Mouse (Mus musculus): ENCODE results near the gene Klhl5. TPM values are rescaled to one million over a fixed set of nuclear protein-coding genes. Genes with fewer than 3 reads are reported as not detected.
A peak's percentile ranks its signal among the peaks of the same experiment; 100 is the strongest.

The Klhl5 gene
- polyA plus RNA-seq, 2 experiments: 3.6 to 4.4 TPM

DNA sequence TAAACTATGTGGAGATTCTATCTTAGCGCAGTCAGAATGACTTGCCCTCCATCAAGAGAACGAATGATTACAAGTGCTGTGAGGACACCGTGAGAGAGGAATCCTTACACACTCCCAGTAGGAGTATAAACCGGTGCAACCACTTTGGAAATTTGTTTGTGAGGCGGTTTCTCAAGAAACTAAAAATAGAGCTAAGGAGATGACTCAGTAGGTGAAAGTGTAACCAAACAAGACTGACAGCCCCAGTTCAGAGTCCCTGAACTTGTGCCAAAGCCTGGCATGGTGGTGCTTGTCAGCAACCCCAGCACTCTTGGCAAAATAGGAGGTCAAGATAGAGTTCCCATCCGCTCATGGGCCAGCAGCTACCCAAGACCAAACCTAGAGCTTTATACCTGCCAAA is 20.8 kb upstream of the Klhl5 start:
- Histone ChIP-seq H3K27ac (no peak overlapping the region), H3K4me1 (replicated peaks; ENCODE audit: control insufficient read depth in 2 of 2, insufficient read depth in 2 of 2, low read length in 1 of 2) (no peaks in the 10 kb centered on the region), H3K9me3 (ENCODE audit: control insufficient read depth, low read length) (no peaks in the 10 kb centered on the region), H3K4me3 (ENCODE audit: insufficient read depth in 1 of 2, low read depth in 2 of 2, low read length in 2 of 2) (no peak overlapping the region), H3K27me3 (ENCODE audit: control insufficient read depth, insufficient read depth, low read length) (no peaks in the 10 kb centered on the region), H3K4me2 (ENCODE audit: low read depth) (no peak overlapping the region), H3K9ac (replicated peaks) (no peak overlapping the region), H3K36me3 (replicated peaks; ENCODE audit: control insufficient read depth, insufficient read depth, low read depth) (no peaks in the 10 kb centered on the region)
- TF ChIP-seq CTCF (IDR thresholded peaks at IDR 0.05; ENCODE audit: low read depth): no peak
- TF ChIP-seq EP300 (IDR thresholded peaks at IDR 0.05; ENCODE audit: low read depth): no peak
- DNase-seq (ENCODE audit: low read depth in 3 of 3, low spot score in 3 of 3): no peak
- WGBS (ENCODE audit: insufficient replicate concordance): 62% methylated on average over 6 of the region's 6 CpGs
- no peak for ATAC-seq (ENCODE audit: insufficient read depth)

GRCm38 (mm10) chr5:65089707-65090106 is 17.6 kb upstream of the Klhl5 start:
- Histone ChIP-seq H3K27me3 (ENCODE audit: control insufficient read depth, insufficient read depth, low read length) (no peaks in the 10 kb centered on the region), H3K4me2 (ENCODE audit: low read depth) (no peak overlapping the region), H3K36me3 (replicated peaks; ENCODE audit: control insufficient read depth, insufficient read depth, low read depth) (no peaks in the 10 kb centered on the region), H3K4me3 (ENCODE audit: insufficient read depth in 1 of 2, low read depth in 2 of 2, low read length in 2 of 2) (no peak overlapping the region), H3K27ac (no peak overlapping the region), H3K4me1 (replicated peaks; ENCODE audit: control insufficient read depth in 2 of 2, insufficient read depth in 2 of 2, low read length in 1 of 2) (peaks cover 0 to 2% of the 10 kb centered on the region in 2 experiments; a peak in 1 of 4 replicates), H3K9ac (replicated peaks) (no peak overlapping the region), H3K9me3 (ENCODE audit: control insufficient read depth, low read length) (no peaks in the 10 kb centered on the region)
- DNase-seq (ENCODE audit: low read depth in 3 of 3, low spot score in 3 of 3) (no peak), ATAC-seq (ENCODE audit: insufficient read depth) (no peak)
- 61% methylated on average over 3 of the region's 3 CpGs for WGBS (ENCODE audit: insufficient replicate concordance)
- no peak for TF ChIP-seq CTCF (IDR thresholded peaks at IDR 0.05; ENCODE audit: low read depth)
- no peak for TF ChIP-seq EP300 (IDR thresholded peaks at IDR 0.05; ENCODE audit: low read depth)

DNA sequence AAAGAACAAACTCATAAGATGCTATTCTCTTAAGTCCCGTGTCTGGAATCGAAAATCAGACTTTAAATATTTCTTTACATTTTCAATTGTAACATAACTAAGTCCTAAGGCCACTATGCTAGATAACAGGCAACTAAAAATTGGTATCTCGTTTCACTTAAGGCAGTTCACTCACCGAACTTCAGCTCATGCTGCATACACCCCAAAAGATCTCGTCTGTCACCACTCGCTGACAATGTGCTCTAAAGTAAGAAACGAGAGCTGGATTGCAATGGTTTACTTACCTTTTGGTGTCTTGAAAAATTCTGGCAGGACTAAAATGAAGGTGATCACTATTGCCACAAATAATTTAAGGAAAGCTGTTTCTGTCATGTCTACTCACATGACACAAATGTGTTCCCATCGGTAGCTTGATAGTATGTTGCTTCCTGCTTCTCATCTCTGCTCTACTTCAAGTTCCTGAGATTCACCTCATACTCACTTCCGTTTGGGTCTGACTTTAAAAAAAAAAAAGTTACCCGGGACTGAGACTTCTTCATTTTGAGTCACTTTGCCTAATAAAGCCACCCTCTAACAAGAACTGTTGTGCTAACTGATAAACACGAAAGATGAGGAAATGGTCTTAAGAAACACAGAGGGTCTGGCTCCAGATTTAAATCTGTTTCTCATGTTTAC is 16.0 kb upstream of the Klhl5 start:
- Histone ChIP-seq H3K4me2 (ENCODE audit: low read depth) (no peak overlapping the region), H3K27ac (no peak overlapping the region), H3K9me3 (ENCODE audit: control insufficient read depth, low read length) (no peaks in the 10 kb centered on the region), H3K36me3 (replicated peaks; ENCODE audit: control insufficient read depth, insufficient read depth, low read depth) (no peaks in the 10 kb centered on the region), H3K27me3 (ENCODE audit: control insufficient read depth, insufficient read depth, low read length) (no peaks in the 10 kb centered on the region), H3K4me1 (replicated peaks; ENCODE audit: control insufficient read depth in 2 of 2, insufficient read depth in 2 of 2, low read length in 1 of 2) (peaks cover 0 to 5% of the 10 kb centered on the region in 2 experiments; a peak in 1 of 4 replicates), H3K4me3 (ENCODE audit: insufficient read depth in 1 of 2, low read depth in 2 of 2, low read length in 2 of 2) (no peak overlapping the region), H3K9ac (replicated peaks) (no peak overlapping the region)
- WGBS (ENCODE audit: insufficient replicate concordance): 25% methylated on average over 11 of the region's 11 CpGs
- TF ChIP-seq EP300 (IDR thresholded peaks at IDR 0.05; ENCODE audit: low read depth) (no peak), CTCF (IDR thresholded peaks at IDR 0.05; ENCODE audit: low read depth) (no peak)
- DNase-seq (ENCODE audit: low read depth in 3 of 3, low spot score in 3 of 3): no peak
- ATAC-seq (ENCODE audit: insufficient read depth): no peak

- H3K4me2 ChIP-seq (ENCODE audit: low read depth): 0 out of 2 replicates have a peak within 1 kb of the TSS, but pooled peaks have one; percentile 21
- H3K27me3 ChIP-seq (ENCODE audit: control insufficient read depth, insufficient read depth, low read length): no peaks in the 10 kb centered on the region
- ATAC-seq (ENCODE audit: insufficient read depth) (no peak), DNase-seq (ENCODE audit: low read depth in 3 of 3, low spot score in 3 of 3) (no peak)
- H3K4me1 ChIP-seq (replicated peaks; ENCODE audit: control insufficient read depth in 2 of 2, insufficient read depth in 2 of 2, low read length in 1 of 2): peaks cover 0 to 5% of the 10 kb centered on the region in 2 experiments; a peak in 1 of 4 replicates
- H3K9ac ChIP-seq (replicated peaks): no peak within 1 kb of the TSS
- no peaks in the 10 kb centered on the region for H3K9me3 ChIP-seq (ENCODE audit: control insufficient read depth, low read length)
- H3K36me3 ChIP-seq (replicated peaks; ENCODE audit: control insufficient read depth, insufficient read depth, low read depth): no peaks in the 10 kb centered on the region
- no peak for TF ChIP-seq CTCF (IDR thresholded peaks at IDR 0.05; ENCODE audit: low read depth)
- no peak for TF ChIP-seq EP300 (IDR thresholded peaks at IDR 0.05; ENCODE audit: low read depth)
- H3K4me3 ChIP-seq (ENCODE audit: insufficient read depth in 1 of 2, low read depth in 2 of 2, low read length in 2 of 2): no peak within 1 kb of the TSS
- 55% methylated on average over 5 of the region's 5 CpGs for WGBS (ENCODE audit: insufficient replicate concordance)
- no peak within 1 kb of the TSS for H3K27ac ChIP-seq
These were observed 15.4 kb upstream of the Klhl5 start, which contains the start of gene Tmem156 for GRCm38 (mm10) chr5:65091921-65092320. Tmem156 (minus strand) TSS chr5:65092132.

DNA sequence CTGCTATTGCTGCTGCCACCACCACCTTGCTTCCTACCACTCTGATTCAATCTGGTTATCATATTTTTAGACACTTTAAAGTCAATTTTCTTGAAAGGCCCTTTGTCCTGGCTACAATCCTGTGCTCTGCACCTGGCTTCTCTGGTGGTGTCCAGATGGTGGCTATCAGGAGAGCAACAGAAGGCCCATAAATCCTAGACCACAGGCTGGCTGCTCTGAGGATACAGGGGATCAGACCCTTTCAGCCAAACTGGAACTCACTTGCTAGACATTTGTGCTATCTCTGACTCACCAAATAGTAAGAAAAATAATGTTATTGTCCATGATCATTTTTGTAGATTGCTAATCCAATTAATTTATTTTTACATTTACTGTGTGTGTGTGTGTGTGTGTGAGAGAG is 13.6 kb upstream of the Klhl5 start:
- TF ChIP-seq CTCF (IDR thresholded peaks at IDR 0.05; ENCODE audit: low read depth): no peak
- no peak for TF ChIP-seq EP300 (IDR thresholded peaks at IDR 0.05; ENCODE audit: low read depth)
- Histone ChIP-seq H3K4me1 (replicated peaks; ENCODE audit: control insufficient read depth in 2 of 2, insufficient read depth in 2 of 2, low read length in 1 of 2) (peaks cover 0 to 5% of the 10 kb centered on the region in 2 experiments; a peak in 1 of 4 replicates), H3K27ac (no peak overlapping the region), H3K4me2 (ENCODE audit: low read depth) (no peak overlapping the region), H3K9ac (replicated peaks) (no peak overlapping the region), H3K4me3 (ENCODE audit: insufficient read depth in 1 of 2, low read depth in 2 of 2, low read length in 2 of 2) (no peak overlapping the region), H3K36me3 (replicated peaks; ENCODE audit: control insufficient read depth, insufficient read depth, low read depth) (no peaks in the 10 kb centered on the region), H3K27me3 (ENCODE audit: control insufficient read depth, insufficient read depth, low read length) (no peaks in the 10 kb centered on the region), H3K9me3 (ENCODE audit: control insufficient read depth, low read length) (no peaks in the 10 kb centered on the region)
- DNase-seq (ENCODE audit: low read depth in 3 of 3, low spot score in 3 of 3): no peak
- ATAC-seq (ENCODE audit: insufficient read depth): no peak
